Mouse (Mus musculus): ENCODE results near the gene Tmem218.

Tmem218 gene

GRCm38 (mm10) chr9:37207929-37208411 is at the start of gene Tmem218:
Tmem218 (plus strand) TSS chr9:37208223.
- peak; percentile 98 for DNase-seq (ENCODE audit: low spot score)

DNA sequence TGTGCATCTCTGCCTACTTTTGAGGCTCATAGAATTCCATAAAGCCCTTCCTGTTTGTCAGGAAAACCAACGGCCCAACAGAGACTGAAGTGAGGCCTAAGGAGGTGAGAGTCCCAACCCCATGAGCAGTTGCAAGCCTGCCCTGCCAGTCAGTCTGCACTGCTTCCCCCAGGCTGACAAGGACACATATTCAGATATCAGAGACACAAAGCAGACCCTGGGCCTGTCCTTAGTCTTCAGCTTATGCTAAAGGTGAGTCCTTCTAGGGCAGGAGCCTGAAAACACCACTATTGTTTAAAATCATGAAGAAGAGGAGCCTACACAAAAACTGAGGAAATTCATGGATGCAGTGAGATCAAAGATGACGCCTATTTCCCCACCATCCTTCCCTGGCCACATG is 47.3 kb upstream of the Tmem218 start:
- DNase-seq (ENCODE audit: low spot score) = no peak

DNA sequence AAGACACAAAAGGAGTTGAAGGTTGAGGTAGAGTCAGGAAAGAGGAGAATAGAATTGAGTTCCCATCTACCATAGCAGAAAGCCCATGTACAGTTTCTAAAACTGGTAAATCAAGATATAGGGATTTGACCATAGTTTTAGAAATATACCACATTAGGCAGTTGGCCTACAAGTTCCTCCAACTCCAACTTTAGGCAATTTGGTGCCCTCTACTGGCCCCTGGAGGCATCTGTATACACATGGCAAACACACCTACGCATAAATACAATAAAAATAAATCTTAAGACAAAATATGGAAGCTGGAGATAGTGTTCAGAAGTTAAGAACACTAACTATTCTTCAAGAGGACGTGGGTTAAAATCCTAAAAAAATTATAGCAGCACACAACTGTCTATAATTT is 41.1 kb upstream of the Tmem218 start:
- no peak for DNase-seq (ENCODE audit: low spot score)

DNA sequence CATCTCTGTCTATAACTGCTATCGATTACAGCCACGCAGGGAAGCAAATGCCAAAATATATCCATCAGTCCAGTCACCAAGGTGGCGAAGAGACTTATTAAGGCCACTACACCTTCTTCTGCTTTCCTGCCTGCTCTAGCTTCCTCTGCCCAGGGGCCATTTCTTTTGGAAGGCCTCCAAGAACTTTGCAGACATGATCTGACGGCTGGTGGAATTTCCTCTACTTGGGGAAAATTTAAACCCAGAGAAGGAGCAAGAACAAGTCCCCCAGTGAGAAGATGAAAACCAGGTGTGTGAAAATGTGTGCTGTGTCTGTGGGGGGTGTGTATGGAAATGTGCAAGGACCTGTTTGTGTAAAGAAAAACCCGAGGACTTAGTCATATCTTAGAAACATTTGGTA is 34.6 kb upstream of the Tmem218 start:
- DNase-seq (ENCODE audit: low spot score) = no peak

- no peak for DNase-seq (ENCODE audit: low spot score)
Measured at GRCm38 (mm10) chr9:37176002-37176401, 32.0 kb upstream of the Tmem218 start.

DNA sequence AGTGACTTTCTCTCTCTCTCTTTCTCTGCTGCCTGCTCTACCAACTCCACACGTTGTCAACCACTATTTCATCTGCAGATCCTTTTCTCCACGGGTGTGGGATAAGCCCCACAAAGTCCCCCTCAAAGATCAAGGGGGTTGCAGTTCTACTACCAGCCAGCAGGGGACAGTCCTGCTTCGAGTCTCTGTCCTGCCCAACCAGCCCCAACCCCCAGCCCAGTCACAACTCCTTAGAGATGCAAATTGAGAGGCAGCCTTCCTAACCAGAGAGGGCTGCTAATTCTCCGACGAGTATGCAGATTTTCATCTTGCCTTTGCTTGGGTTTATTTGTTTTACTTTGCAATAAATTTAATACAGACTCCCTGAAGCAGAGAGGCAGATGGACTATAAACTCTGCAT is 30.9 kb upstream of the Tmem218 start:
- peak; percentile 45 for DNase-seq (ENCODE audit: low spot score)

DNA sequence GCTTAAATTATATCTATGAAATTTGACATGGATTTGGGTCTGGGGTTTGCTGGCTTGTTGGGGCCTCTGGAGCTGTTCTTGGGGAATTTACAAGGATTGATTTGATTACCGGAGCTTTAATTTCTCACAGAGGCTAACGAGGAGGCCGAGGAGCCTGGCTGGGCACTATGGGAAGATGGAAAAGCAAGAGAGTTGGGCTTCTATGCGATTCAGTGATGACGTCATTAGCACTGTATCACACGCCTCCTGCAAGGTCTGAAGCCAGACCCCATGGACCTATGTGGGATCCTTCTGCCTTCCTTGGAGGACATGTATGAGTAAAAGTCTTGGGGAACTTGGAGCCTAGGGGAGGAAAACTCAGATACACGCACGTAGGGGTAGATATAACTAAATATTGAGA is 30.5 kb upstream of the Tmem218 start:
- DNase-seq (ENCODE audit: low spot score) = no peak

DNA sequence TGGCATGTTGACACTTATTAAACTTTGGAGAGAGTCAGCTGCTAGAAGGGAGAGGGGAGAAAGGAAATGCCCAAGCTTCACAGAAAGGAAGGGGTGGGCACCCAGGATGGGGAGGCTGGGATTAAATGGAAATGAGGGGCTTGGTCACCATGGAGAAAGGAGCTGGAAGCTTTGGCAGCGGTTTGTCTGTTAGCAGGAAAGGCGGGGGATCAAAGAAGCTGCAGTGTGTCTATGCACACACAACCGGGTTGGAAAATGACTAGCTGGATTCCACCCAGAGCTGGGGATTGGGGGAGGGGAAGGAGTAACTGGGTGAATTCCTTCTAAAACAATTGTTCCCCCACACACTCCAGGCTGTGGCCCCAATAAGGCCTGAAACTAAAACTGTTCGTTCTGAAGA is 29.1 kb upstream of the Tmem218 start:
- no peak for DNase-seq (ENCODE audit: low spot score)

GRCm38 (mm10) chr9:37179596-37179995 is 28.4 kb upstream of the Tmem218 start:
- DNase-seq (ENCODE audit: low spot score) = no peak

GRCm38 (mm10) chr9:37181596-37181995 is 26.4 kb upstream of the Tmem218 start:
- DNase-seq (ENCODE audit: low spot score) = no peak

- DNase-seq (ENCODE audit: low spot score) = no peak
Measured at GRCm38 (mm10) chr9:37183176-37183575, 24.8 kb upstream of the Tmem218 start.

- DNase-seq (ENCODE audit: low spot score) = no peak
Measured at GRCm38 (mm10) chr9:37187407-37187806, 20.6 kb upstream of the Tmem218 start.

DNA sequence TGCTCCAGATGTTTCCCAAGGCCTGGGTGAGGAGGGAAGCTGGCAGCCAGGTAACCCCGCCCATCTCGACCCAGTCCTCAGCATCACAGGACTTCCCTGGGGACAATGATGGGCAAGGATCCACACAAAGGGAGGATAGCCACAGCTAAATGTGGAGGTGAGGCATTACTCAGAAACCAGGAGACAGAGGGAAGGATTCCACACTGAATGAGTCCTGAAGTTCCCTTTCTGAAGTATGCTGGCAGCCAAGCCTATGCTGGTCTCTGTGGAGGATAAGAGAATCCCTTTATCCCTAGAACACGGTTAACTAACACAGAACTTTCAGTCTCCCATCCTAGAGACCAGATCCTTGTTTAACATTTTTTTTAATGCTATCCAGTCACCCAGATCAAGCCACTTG is 20.0 kb upstream of the Tmem218 start:
- no peak for DNase-seq (ENCODE audit: low spot score)

DNA sequence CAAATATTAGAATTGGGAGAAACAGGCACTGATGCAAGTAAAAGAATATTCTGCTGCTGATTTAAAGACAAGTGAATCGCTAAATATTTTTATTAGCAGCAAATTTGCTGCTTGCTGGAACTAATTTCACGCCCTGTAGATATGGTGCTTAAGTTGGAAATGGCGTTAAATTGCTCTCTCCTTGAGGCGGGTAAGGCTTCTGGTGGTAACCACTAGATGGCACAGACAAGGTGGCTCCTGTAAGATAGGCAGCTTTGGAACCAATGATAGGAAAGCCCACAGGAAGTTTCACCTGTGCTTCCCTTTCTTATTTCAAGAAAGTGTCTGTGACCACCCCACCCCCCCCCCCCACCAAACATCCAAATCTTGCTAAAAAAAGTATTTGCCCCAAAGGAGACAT is 11.0 kb upstream of the Tmem218 start:
- DNase-seq (ENCODE audit: low spot score) = no peak

DNA sequence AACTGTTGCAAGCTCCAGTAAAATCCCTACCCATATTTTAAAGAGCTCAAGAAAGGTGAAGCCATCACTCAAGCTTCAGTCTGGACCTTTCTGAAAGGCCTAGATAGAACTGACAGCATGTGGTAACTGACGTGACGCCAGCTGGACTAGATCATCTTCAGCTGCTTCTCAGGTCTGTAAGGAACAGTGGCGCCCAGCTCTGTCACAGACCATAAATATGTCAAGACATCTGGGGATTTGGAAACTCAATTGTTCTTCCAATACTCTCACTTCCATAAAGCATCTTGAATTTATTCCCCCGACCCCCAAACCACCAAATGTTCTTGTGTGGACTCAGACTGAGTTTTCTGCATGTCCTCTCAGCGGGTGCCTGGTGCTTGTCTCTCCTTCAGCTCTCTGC is 7.6 kb upstream of the Tmem218 start:
- no peak for DNase-seq (ENCODE audit: low spot score)

GRCm38 (mm10) chr9:37203884-37204283 is 4.1 kb upstream of the Tmem218 start:
- no peak for DNase-seq (ENCODE audit: low spot score)

GRCm38 (mm10) chr9:37213060-37213738 is 5.2 kb downstream of the Tmem218 start:
- no peak for DNase-seq (ENCODE audit: low spot score)

DNA sequence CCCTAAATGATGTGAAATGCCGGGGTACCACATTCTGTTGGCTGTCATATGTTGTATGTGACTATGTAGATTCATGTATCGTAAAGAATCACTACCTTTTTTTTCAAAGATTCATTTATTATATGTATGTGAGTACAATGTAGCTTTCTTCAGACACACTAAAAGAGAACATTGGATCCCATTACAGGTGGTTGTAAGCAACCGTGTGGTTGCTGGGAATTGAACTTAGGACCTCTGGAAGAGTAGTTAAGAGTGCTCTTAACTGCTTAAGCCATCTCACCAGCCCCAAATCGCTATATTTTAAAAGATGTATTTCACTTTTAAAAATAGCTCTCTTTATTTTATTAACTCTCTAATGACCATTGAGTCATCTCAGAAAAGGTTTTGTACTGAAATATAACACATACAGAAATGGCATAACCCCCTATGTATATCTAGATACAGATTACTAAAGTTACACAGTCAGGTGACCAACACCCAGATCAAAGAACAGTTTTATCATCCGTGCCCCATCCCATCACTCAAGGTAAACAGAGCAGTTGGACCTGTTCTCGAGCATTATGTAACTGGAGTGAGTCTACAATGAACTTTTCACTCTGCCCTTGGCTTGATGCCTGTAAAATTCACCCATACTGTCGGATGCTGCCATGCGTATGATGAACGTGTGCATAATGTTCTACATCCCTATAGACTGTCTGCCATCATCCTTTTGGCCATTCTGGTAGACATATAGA is 6.5 kb downstream of the Tmem218 start:
- DNase-seq (ENCODE audit: low spot score) = no peak

GRCm38 (mm10) chr9:37220755-37221154 is 12.7 kb downstream of the Tmem218 start:
- DNase-seq (ENCODE audit: low spot score) = no peak

DNA sequence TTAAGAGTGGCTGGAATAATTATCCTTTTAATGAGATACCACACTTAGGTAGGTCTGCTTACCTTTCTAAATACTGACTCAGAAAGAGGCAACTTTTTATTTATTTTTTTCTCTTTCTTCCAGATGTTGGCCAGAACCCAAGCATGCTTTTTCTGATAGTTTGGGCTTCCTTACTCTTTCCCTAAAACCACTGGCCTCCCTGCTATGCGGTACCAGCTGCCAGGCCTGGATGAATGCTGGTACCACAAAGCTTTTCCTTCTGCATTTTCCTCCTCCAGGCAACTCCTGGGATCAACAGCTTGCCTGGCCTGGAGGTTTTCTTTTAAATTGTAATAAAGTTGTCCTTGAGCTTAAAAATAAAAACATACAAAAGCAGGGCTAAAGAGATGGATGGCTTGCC is 17.6 kb downstream of the Tmem218 start:
- no peak for DNase-seq (ENCODE audit: low spot score)

- peak; percentile 77 for DNase-seq (ENCODE audit: low spot score)
Measured at GRCm38 (mm10) chr9:37229880-37230325, 21.9 kb downstream of the Tmem218 start.

DNA sequence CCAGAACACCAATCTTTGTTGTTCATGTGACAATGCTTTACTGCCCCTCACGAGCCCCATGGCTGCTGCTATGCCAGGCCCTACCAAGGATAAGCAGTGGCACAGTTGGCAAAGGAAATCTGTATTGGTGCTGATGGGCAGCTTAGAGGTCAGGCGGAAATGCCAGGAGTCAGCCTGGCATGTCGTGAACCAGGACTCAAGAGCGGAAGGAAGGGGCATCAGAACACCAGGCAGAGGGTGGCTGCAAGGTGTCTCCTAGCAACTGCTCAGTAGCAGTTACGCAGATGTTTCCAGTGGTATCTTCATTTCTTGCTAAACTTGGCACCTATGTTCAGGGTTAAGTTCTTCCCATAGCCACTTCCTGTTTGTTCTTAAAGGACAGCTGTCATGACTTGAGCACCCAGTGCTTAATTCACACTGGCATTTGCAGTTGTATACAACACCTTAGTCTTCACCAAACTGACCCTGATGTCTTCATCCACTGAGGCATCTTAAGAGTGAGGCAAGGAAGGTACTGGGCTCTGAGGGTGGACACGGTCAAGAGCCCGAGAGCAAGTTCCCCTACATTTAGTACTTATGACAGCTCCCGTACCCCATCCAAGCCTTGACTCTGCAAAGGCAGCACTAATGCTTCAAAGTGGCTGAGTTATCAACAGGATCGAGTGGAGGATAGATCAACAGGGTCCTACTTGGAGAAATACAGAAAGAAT is 22.6 kb downstream of the Tmem218 start:
- DNase-seq (ENCODE audit: low spot score) = no peak

Data from adipocyte (in vitro differentiated cells).